Mouse (Mus musculus) midbrain, postnatal 0 days (tissue): ENCODE results near the gene Hoxa11. TPM values are rescaled to one million over a fixed set of nuclear protein-coding genes. Genes with fewer than 3 reads are reported as not detected.

Experiments
- ATAC-seq: fragments of 200-750 bp; cut with Nextera tagmentation; 2 replicates; pipeline ENCODE4 v1.8.0; 2017; ENCODE audit warnings: moderate number of reproducible peaks, mild to moderate bottlenecking, moderate TSS enrichment, moderate library complexity; ENCODE audit not compliant: low FRiP score
- DNase-seq: peaks from one replicate; pipeline ENCODE4 v3.0.0-alpha.2; 2015; ENCODE audit warnings: low spot score
- H3K27ac ChIP-seq: fragments of 300-500 bp; sonication (generic); 2 replicates; pipeline ENCODE4 v1.5.1; 2014; ENCODE audit warnings: low read depth, mild to moderate bottlenecking, low read length, mixed read lengths
- H3K27me3 ChIP-seq: fragments of 300-500 bp; sonication (generic); 2 replicates; pipeline ENCODE4 v1.6.1; 2014; ENCODE audit warnings: low read length, control low read depth, mixed read lengths; ENCODE audit not compliant: insufficient read depth
- H3K36me3 ChIP-seq: fragments of 300-500 bp; sonication (generic); 2 replicates; pipeline ENCODE4 v1.6.1; 2014; ENCODE audit warnings: low read length, control low read depth, mixed read lengths; ENCODE audit not compliant: insufficient read depth
- H3K4me1 ChIP-seq: fragments of 300-500 bp; sonication (generic); 2 replicates; pipeline ENCODE4 v1.6.1; 2014; ENCODE audit warnings: mild to moderate bottlenecking, control low read depth, antibody characterized with exemption, low read length, mixed read lengths; ENCODE audit not compliant: insufficient read depth
- H3K4me2 ChIP-seq: fragments of 300-500 bp; sonication (generic); 2 replicates; pipeline ENCODE4 v1.6.1; 2014; ENCODE audit warnings: low read depth, mild to moderate bottlenecking, low read length, mixed read lengths; ENCODE audit not compliant: poor library complexity, severe bottlenecking
- H3K4me3 ChIP-seq: fragments of 300-500 bp; sonication (generic); 2 replicates; pipeline ENCODE4 v1.5.1; 2014; ENCODE audit warnings: low read depth, mild to moderate bottlenecking, low read length, moderate library complexity
- H3K9ac ChIP-seq: fragments of 300-500 bp; sonication (generic); replicated peaks from 2 replicates; pipeline ENCODE4 v1.6.1; 2014; ENCODE audit warnings: mild to moderate bottlenecking, low read length, moderate library complexity, mixed read lengths; ENCODE audit not compliant: poor library complexity, severe bottlenecking
- H3K9me3 ChIP-seq: fragments of 300-500 bp; sonication (generic); 2 replicates; pipeline ENCODE4 v1.6.1; 2016; ENCODE audit warnings: low read length, control low read depth
- CTCF ChIP-seq: IDR thresholded peaks from 2 replicates; pipeline ENCODE4 v1.5.1; 2016; ENCODE audit warnings: antibody characterized with exemption, mild to moderate bottlenecking
- WGBS: fragments of 180-500 bp; shearing (Covaris S2); extraction: QIAGEN DNeasy Blood & Tissue Kit; methylation state at CpG from one replicate; pipeline ENCODE4 v1.1.7; 2014; 5-methylcytosine and 5-hydroxymethylcytosine counted together
- polyA plus RNA-seq: library from polyadenylated mRNA; unstranded; fragments of >200 nt; fragmentation: Nextera tagmentation; extraction: Ambion mirVana; gene quantifications from 2 replicates; pipeline ENCODE4 v1.2.1, GENCODE M21; 2015
- total RNA-seq: library from RNA; depleted of rRNA; stranded (reverse); fragments of >200 nt; gene quantifications from 2 replicates; pipeline ENCODE4 v1.2.3, GENCODE M21; 2014; rRNA removed

Gene Hoxa11
- total RNA-seq: not detected in 2 replicates
- polyA plus RNA-seq: not detected in 2 replicates

GRCm38 (mm10) chr6:52245757-52246142, at the start of gene Hoxa11:
TSS of gene Hoxa11 (minus strand) at chr6:52245810.
- Histone ChIP-seq H3K4me1 (no peaks in the 10 kb centered on the region), H3K4me2 (no peak within 1 kb of the TSS), H3K4me3 (no peak within 1 kb of the TSS), H3K9me3 (no peaks in the 10 kb centered on the region), H3K27ac (no peak within 1 kb of the TSS), H3K36me3 (no peaks in the 10 kb centered on the region), H3K9ac (no peak within 1 kb of the TSS), H3K27me3 (peaks cover 96% of the 10 kb centered on the region)
- no peak for DNase-seq
- ATAC-seq: no peak
- no peak for TF ChIP-seq CTCF
- 2% methylated on average over 20 of the region's 20 CpGs for WGBS

DNA sequence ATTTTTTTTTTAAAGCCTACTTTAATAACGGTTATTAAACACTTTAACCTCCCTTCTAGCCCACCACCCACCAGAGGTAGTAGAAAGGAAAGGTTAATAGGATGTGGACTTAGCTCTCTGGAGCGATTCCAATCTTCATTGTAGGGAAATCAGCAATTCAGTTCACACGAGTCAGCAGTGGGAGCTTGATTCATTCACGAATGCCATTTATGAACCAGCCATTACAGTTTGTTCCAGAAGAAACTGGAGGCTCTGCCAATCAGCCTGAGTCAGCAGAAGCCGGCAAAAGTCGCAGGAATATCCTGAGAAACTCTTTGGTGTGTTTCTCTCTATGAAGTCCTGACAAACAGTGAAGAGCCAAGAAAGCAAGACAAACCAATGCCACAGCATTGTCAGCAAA, 49.0 kb upstream of the Hoxa11 start:
- Histone ChIP-seq H3K27ac (no peak overlapping the region), H3K4me2 (no peak overlapping the region), H3K9ac (no peak overlapping the region), H3K4me1 (no peaks in the 10 kb centered on the region), H3K9me3 (no peaks in the 10 kb centered on the region), H3K4me3 (no peak overlapping the region), H3K27me3 (peaks cover 64% of the 10 kb centered on the region), H3K36me3 (no peaks in the 10 kb centered on the region)
- DNase-seq (no peak), ATAC-seq (no peak)
- no peak for TF ChIP-seq CTCF
- WGBS: 66% methylated on average over 6 of the region's 6 CpGs

DNA sequence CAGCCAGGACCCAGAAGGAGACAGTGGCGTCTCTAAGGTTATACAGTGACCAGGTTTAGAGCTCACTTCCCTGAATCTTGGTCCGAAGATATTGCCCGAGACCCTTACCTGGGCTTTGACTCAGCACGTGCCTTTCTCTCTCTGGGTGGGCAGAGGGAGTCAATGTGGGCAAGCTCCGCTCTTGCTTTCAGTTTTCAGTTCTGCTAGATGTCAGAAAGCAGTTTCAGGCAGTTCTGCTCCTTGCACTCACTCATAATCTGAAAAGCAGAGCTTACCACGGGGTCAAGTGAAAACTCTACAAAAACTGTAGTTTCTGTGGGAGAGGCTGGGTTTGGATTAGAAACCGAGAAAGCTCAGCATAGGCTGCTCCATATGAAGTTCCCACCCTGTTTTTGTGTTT, 46.7 kb upstream of the Hoxa11 start:
- no peak for DNase-seq

DNA sequence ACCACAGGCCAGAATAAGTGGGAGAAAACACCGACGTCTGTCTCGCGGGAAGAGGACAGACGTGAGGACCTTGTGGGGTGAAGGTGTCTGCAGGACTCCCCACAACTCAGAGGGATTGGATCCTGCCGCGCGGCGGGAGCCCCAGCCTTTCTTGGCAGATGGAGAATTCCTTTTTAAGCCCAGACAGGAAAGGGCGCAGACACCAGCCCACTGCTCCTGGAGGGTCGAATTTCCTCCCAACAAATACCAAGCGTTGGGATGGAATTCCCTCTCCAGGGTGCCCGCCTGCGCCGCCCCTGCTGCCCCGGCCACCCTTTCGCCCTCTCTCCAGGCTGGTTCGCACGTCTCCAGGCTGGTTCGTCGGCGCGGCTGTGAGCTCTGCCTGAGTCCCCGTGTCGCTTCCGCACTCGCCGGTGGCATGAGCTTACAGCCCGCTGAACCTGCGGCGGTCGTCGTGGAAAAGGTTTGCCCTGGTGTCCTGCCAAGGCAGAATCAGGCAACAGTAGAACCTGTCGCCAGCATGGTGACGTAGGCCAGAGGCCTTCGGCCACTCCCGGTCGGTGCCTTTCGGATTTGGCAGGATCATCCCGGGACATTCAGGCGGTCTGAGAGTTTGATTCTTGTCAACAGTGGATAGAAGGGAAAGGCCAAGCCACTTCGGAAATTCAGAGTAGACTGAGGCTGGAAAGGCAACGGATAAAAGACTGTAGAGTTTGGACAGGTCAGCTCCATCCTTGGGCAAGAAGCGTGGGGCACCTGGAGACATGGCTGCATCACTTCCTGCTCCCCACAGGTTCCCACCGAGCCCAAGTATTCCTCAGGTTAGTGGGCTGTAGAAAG, 45.6 kb upstream of the Hoxa11 start:
- peaks cover 59% of the 10 kb centered on the region for H3K27me3 ChIP-seq
- no peaks in the 10 kb centered on the region for H3K9me3 ChIP-seq
- no peak for TF ChIP-seq CTCF
- no peak overlapping the region for H3K9ac ChIP-seq
- DNase-seq (no peak), ATAC-seq (no peak)
- 2% methylated on average over 45 of the region's 45 CpGs for WGBS
- no peak overlapping the region for H3K27ac ChIP-seq
- peak overlapping the region; percentile 26 for H3K4me2 ChIP-seq
- H3K4me3 ChIP-seq: peak overlapping the region; percentile 15; the same call in 1 of the 2 replicates
- no peaks in the 10 kb centered on the region for H3K36me3 ChIP-seq
- no peaks in the 10 kb centered on the region for H3K4me1 ChIP-seq

More for the DNA sequence above, 46.7 kb upstream of the Hoxa11 start:
- H3K27me3 ChIP-seq: peaks cover 69% of the 10 kb centered on the region
- H3K4me3 ChIP-seq: no peak overlapping the region
- no peaks in the 10 kb centered on the region for H3K4me1 ChIP-seq
- no peaks in the 10 kb centered on the region for H3K9me3 ChIP-seq
- WGBS: 53% methylated on average over 7 of the region's 7 CpGs
- H3K36me3 ChIP-seq: no peaks in the 10 kb centered on the region
- no peak for ATAC-seq
- H3K9ac ChIP-seq: no peak overlapping the region
- no peak for TF ChIP-seq CTCF
- H3K27ac ChIP-seq: no peak overlapping the region
- no peak overlapping the region for H3K4me2 ChIP-seq

DNA sequence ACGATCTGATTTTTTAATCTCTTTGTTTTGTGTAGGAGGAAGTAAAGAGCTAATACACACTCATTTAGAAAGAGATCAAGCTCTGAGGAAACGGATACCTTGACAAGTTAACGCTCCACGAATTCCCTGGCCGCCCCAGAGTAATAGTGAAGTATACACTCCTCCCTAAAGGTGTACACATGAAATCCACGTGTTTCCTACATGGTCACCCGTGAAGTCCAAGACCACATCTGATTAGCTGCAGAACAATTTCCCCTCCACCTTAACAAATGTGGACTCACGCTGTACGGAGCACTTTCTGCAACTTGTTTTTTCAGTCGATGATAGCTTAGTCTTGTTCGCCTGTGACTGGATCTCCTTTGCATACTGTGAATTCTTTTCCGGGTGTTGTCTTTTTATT, 44.6 kb upstream of the Hoxa11 start:
- no peaks in the 10 kb centered on the region for H3K4me1 ChIP-seq
- peaks cover 54% of the 10 kb centered on the region for H3K27me3 ChIP-seq
- H3K9me3 ChIP-seq: no peaks in the 10 kb centered on the region
- ATAC-seq: no peak
- no peak overlapping the region for H3K4me3 ChIP-seq
- no peak overlapping the region for H3K27ac ChIP-seq
- WGBS: 19% methylated on average over 12 of the region's 12 CpGs
- no peak overlapping the region for H3K9ac ChIP-seq
- DNase-seq: no peak
- TF ChIP-seq CTCF: no peak
- H3K4me2 ChIP-seq: no peak overlapping the region
- no peaks in the 10 kb centered on the region for H3K36me3 ChIP-seq

DNA sequence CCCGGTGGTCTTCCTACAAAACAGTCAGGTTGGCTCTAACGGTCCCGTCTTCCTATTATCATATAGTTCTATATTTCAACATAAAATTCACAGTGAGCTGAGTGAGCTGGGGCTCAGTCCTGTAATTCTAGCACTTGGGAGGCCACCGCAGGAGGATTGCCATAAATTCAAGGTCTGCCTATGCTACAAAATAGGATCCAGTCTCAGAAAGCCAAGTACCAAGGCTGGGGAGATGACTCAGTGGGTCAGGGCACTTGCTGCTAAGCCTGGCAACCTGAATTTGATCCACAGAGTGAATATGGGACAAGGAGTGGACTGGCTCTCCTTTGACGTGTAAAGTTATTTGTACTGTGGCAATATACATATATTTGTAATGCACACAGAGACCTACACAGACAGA, 38.3 kb upstream of the Hoxa11 start:
- no peak for ATAC-seq
- no peak overlapping the region for H3K4me2 ChIP-seq
- no peaks in the 10 kb centered on the region for H3K4me1 ChIP-seq

More for the DNA sequence above, 38.3 kb upstream of the Hoxa11 start:
- Histone ChIP-seq H3K9me3 (no peaks in the 10 kb centered on the region), H3K27ac (no peak overlapping the region), H3K36me3 (no peaks in the 10 kb centered on the region), H3K9ac (no peak overlapping the region), H3K27me3 (peaks cover 29% of the 10 kb centered on the region), H3K4me3 (no peak overlapping the region)
- 85% methylated on average over 5 of the region's 5 CpGs for WGBS
- TF ChIP-seq CTCF: no peak
- no peak for DNase-seq
